Mouse (Mus musculus) embryo, embryonic 9.5 days (tissue): ENCODE results near the gene Pabpc1l.

Experiments
- DNase-seq: peaks from one replicate; pipeline ENCODE4 v3.0.0-alpha.2; 2017; ENCODE audit errors: extremely low spot score

The Pabpc1l gene

DNA sequence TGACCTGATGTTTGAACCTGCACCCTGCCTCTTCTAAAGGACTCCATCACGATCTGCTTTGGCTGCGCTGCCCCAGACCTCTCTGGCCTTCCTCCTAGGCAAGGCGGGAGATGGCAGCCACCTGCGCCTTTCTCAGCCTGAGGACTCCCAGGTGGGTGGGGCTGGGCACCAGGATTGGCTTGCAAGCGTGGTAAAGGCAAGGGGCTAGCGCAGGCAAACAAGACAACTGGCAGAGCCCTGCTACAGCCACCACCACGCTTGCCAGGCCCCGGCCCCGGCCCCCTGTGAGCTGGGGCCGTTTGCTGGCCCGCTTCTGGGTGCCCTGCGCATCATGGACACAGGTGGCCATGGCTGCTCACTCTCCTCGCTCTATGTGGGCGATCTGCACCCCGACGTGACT is at the start of gene Pabpc1l:
TSS of gene Pabpc1l (plus strand) at position 301 of the 400 bp plus-strand sequence.
- DNase-seq: no peak

DNA sequence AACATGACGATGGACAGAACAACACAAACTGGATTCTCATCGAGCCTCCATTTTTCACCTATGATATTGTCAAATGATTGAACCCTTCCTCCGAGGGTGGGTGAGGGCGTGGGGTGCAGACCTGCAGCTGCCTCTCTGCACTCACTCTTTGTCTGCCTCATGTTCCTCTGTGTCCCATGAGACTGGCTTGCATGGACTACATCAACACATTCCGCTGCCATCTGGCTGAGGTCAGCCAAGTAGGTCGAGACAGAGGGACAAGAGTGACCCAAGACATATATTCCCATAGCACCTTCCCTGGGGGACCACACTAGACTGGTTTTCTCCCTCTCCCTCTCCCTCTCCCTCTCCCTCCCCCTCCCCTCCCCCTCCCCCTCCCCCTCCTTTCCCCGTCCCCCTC is 48.8 kb upstream of the Pabpc1l start:
- no peak for DNase-seq

DNA sequence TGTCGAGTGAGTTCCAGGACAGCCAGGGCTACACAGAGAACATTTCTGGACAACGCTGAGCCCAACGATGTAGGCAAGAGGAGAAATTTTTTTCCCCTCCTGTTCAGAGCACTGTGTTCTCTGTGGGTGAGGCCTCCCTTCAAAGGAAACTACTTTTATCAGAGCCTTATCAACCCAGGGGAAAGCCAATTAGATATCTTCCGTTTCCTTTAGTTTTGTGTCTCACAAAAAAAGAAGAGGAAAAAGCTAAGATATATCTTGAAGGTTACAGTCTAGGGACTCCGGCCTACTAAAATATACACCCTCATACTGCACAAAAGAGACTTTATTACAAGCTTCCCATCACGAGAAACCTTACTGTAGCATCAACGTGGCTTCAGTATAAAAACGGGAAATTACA is 38.0 kb upstream of the Pabpc1l start:
- DNase-seq: no peak

DNA sequence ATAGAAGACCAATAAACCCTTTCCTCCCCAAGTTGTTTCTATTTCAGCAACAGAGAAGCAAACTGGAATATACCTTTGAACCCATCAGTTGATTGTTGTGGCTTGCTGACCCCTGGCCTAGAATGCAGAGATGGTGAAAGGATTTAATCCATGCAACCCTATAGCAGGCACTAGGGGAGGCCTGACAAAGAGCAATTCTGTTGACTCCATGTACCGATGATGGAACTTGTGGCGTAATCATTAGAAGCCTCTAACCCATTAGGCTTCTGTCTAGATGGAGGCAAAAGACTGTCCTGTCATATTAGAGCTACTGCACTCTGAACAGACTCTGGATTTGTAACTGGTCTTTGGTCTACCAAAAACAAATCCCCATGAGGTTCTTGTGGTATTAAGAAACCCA is 32.4 kb upstream of the Pabpc1l start:
- DNase-seq: no peak

DNA sequence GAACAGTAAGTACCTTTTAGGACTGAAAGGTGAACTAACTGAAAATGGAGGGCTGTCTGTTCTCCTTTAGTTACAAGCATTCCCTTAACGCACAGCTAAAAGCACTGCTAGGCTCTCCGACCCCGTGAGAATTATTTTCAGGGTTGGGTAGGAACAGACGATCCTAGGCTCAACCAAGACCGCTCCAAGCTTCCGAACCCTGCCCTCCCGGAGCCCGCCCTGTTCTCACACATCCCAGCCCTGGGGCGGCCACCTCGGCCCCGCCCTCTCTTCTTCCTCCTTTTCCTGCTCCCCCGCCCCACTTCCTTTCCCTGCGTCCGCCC is 30.6 kb upstream of the Pabpc1l start, which contains the start of gene Ywhab:
TSS of gene Ywhab (plus strand) at position 307 of the 323 bp plus-strand sequence.
- no peak for DNase-seq

DNA sequence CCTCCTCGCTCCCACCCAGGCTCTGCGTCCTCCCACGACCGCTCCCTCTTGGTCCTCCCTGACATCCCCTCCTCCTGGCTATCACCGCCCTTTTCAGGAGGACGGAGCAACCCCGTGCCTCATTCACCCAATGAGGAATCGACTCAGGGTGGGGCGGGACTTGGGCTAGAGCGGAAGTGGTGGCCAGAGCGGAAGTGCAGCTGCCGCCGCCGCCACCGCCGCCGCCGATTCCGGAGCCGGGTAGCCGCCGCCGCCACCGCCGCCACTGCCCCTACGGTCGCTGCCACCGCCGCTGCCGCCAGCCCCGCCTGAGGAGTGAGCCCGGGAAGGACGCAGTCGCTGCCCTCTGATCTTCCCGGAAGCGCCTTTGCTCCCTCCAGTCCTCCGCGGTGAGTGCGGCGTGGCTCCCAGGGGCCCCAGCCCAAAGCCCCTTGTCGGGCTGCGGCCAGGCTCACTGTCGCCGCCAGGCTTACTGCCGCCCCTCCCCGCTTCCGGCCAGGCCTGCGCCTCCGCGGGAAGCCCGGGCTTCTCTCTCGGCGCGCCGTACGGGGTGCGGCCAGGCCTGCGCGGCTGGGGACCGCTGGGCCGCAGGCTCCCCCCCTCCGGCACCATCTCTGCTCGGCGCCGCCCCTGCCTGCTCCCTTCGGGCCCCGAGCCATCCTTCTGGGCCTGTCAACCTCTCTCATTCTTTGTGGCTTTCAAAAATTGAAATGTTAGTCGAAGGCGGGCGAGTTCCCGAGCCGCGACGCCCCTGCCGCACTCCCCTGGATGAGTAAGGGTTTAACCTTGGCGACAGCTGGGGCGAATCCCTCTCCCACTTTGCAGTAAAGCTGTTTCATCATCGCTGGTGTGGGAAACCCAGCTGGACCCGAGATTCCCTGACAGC is 30.0 kb upstream of the Pabpc1l start:
- DNase-seq: peak; percentile 95

DNA sequence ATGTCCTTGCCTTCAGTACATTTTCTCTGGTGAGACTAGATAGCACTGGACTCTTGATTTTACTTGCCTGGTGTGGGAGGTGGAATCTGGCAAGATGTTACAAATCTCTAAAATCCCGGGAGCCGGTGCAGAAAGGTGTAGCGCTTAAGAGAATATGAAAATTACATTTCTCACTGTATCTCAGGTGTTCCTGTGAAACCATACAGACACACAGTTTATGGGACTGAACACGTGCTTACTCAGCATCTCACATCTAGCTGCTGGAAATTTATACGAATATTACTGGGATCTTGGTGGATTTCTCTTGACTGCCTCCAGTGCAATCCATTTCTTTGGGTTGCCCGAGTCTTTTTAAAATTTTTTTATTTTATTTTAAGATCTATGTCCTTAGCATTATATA is 29.0 kb upstream of the Pabpc1l start:
- DNase-seq: no peak

DNA sequence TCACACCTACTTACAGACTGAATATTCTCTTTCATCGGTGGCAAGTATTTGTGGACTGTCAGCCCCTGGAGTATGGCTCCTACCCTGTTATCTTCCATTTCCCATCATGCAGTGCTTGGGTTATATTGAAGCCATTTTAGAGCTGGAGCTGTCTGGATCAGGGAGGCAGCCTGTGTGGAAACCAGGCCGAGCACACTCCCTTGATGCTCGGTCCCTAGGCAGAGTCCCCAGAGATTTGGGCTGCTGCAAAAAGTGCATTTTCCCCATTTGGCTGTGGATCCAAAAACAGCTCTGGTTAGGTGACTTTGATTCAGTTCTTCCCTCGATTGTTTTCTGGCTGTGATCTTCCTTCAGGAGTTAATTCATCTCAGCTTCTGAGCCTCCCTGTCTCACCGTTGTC is 28.4 kb upstream of the Pabpc1l start:
- DNase-seq: no peak

DNA sequence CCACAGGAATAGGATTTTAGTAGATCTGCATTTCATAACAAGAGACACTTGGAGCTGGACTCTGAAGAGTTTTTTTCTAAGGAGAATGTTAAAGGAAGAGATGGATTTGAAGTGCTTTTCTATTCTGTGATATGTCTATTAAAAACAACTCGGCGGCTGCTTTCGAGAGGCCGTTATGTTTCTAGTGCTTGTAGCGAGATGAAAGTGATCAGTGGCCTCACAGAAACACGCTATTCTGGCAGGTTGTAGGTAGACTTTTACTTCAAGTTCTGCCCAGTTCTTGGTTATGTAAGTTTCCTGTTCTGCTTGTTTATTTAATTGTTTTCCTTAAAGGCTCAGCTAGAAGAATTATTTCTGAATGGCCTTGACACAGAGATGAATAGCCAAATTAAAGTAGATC is 26.3 kb upstream of the Pabpc1l start:
- no peak for DNase-seq

DNA sequence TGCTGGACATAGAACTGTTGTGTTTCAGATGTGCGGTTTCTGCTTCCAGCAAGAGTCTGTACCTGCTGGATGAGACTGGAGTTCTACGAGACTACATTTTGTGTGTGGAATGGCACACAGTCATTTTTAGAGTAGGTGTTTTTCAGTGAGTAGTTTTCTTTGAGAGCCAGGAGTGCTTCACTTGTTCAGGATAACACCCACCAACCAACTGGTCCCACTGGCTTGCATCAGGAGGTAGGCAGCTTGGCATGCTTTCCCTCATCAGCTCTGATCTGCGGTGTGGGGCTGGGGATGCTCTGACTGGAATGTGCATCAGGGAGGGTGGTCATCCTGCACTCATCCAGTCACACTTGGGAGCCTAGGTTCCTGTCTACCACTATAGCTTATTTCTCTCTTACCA is 22.6 kb upstream of the Pabpc1l start:
- DNase-seq: no peak

DNA sequence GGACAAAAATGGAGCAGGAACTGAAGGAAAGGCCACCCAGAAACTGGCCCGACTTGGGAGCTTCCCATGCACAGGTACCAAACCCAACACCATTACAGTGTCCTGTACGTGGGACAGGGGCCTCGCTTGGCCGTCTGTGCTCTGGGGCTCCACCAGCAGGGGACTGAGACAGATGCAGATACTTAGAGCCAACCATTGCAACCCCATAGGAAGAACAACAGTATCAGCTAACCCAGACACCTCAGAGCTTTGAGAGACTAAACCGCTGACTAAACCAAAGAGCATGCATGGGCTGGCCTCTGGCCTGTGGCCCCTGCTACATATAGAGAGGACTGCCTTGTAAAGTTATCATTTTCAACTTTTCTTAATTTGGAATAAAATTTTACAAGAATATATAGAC is 20.7 kb upstream of the Pabpc1l start:
- DNase-seq: no peak

DNA sequence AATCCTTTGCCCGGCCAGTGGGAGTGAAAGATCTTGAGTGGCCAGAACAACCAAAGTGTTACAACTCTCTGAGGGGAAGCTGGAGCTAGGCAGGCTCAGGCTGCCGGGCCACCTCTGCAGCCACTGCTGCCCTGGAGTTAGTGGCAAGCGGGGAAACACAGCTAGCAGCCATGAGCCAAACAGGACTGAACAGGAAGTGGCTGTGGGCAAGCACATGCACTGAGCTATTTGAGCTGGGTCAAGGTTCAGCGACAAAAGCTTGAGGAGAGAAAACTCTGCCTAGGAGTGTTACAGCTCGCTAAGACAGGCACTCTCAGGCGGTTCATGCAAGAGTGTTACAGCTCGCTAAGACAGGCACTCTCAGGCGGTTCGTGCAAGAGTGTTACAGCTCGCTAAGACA is 18.3 kb upstream of the Pabpc1l start:
- DNase-seq: no peak

DNA sequence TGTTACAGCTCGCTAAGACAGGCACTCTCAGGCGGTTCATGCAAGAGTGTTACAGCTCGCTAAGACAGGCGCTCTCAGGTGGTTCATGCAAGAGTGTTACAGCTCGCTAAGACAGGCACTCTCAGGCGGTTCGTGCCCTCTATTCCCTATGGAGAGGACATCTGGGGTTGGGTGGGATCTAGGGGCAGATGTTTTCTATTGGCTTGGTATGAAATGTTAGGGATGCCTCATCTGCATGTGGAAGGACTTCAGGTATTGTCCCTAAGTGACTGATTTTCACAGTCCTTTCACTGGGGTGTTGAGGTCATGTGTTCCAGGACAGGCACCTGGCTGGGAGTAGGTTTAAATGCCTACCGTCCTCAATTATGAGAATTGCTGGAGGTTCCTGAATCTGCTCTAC is 17.7 kb upstream of the Pabpc1l start:
- DNase-seq: no peak

DNA sequence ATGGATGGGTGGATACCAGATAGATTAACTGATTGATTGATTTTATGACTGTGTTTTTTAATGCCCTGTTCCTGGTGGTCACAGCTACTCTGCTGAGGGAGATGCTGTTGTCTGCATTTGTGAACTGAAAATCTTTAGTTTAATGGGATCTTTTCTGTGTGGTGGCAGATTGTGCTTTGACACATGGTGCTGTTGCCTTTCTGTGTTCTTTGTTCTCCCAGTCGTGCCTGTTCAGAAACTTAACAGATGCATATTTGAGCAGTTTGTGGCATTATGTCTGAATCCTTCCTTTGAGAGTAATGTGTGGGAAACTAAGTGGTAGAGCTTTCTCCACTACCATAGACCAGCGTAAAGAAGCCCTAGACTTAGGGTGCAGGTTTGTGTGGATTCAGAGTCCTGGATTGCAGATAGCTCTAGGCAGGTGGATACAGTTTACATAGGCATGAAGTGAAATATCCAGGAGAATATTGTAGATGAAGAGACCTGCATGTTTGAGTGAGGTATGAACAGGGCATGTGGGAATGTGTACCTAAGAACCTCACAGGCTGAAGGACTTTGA is 17.2 kb upstream of the Pabpc1l start:
- DNase-seq: no peak

DNA sequence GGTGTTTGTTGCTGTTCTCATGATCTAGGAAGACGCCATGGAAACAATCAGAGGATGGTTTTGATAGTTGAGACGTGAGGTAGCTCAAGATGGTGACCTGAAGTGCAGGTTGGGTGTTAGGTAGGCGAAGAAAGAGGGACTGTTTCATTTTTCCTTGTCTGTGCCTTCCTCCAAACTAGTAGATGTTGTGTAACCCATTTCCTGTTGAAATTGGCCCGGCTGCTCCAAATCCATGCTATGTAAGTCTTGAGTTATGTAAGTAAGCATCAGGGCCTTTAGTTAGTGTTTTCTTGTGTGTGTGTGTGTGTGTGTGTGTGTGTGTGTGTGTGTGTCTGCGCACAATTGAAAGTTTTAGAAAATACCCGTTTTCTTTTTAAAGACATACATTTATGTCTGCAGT is 16.0 kb upstream of the Pabpc1l start:
- DNase-seq: no peak

DNA sequence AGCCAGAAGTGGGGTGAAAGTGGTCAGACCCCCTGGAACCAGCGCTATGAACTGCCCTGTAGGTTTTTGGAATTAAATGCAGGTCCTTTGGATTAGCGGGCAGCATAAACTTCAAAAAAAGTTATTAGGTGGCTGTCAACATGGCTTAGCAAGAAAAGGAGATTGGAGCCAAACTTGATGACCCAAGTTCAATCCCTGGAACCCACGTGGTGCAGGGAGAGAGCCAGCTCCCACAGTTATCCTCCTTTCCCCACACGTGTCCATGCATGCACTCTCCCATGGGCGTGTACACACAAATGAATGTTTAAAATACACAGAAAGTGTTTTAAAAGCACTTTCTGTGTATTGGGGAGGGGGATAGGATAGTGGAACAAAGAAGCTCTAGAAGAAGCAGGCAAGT is 14.8 kb upstream of the Pabpc1l start:
- no peak for DNase-seq

DNA sequence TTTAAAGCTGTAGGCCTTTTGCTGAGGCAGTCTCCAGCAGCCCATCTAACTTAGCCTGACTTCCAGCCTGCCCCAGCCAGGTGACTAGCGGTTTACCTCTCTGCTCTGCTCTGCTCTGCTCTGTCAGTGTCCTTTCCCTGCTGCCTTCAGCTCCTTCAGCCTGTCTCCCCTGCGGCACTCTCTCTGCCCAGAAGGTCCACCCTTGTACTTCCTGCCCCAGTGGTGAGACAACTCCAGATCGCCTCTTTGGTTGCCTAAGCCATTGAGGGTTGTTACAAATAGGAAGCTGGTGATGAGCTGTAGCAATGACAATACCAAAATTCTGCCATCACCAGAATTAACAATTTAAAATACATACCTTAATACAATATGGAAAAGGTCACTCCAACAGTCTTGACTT is 14.3 kb upstream of the Pabpc1l start:
- DNase-seq: no peak

DNA sequence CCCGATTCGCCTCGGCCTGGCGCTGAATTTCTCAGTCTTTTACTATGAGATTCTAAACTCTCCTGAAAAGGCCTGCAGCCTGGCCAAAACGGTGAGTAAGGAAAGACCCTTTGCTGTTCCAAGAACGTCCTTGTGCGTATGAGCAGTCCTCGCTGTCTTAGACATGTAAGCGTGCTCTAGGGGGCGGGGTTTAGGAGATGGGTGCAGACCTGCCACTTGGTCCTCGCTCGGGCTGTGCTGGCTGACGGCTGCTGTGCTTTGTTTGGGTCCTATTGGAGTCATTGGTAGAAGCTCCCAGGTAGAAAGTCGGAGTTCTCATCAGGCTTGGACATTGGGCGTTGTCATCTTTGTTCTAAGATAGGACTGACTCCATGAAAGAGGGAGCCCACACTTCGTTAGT is 9.9 kb upstream of the Pabpc1l start:
- no peak for DNase-seq

DNA sequence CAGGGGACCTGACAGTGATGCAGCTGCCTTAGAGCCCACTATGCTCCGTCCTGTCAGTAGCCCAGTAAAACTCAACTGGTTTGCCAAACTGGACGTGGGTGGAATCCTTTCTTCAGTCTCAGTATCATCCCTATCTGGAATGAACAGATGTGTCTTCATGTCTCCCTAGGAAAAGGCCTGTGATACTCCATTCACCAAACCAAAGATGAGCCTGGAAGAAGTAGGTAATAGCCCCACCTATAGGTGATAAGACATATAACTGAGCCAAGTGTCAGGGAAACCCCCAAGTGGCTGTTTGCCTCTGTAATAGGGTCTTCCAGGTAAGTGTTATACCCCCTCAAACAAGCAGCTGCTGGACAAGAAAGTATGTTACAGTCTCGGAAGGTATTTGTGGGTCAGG is 6.3 kb upstream of the Pabpc1l start:
- DNase-seq: no peak

DNA sequence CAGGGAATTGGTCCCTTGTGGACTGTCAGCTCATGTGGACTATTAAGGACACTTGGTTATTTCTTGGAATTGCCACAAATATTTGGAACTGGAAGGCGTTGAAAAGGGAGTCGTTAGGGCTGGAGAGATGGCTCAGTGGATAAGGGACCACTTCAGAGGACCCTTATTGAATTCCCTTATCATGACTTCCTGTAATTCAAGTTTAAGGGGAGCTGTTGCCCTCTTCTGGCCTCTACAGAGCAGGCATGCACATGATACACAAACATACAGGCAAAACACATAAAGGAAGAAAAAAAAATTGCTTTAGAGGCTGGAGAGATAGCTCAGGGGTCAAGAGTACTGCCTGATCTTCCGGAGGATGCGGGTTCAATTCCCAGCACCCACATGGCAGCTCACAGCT is 5.3 kb upstream of the Pabpc1l start:
- DNase-seq: no peak

DNA sequence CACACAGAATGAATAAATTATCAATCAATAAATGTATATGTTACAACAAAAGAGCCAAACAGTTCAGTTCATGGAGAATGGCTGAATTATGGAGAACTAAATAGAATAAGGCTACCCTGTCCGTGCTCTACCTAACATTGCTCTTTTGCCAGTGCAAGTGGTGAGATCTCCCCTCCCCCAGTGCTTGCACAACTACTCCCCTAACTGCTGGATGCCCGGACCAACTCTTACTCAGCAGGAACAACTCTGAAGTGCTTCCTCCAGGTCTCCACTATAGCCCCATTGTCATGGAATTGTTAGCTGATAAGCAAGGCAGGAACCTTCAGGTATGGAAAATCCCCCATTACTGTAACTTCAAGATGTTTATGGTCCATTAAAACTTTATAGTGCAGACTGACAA is 3.1 kb upstream of the Pabpc1l start:
- no peak for DNase-seq

DNA sequence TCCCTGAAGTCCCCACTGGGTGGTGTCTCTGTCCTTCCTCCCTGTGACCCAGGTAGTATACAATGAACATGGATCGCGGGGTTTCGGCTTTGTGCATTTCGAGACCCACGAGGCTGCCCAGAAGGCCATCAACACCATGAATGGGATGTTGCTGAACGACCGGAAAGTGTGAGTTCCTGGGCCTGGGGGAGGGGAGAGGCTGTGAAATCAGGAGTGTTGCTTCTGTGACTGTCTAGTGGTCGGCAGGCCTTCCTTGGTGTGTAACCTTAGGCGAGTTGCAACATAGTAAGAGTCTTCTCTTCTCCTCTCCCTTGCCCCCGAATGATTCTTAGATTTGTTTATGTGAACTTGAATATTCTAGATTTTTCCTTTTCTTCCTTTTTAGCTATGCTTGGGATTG is 5.9 kb downstream of the Pabpc1l start:
- DNase-seq: no peak

DNA sequence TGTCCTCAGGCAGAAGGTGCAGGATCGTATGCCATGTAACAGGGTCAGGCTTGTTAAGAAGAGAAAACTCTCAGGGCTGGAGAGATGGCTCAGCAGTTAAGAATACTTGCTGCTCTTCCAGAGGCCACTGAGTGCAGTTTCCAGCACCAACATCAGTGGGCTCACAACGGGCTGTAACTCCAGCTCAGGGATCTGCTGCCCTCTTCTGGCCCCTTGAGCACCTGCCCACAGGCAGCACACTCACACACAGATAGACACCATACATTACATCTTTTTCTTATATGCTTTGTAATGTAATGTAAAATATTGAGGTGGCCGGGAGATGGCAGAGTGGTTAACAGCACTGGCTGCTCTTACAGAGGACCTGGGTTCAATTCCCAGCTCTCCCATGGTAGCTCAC is 7.7 kb downstream of the Pabpc1l start:
- DNase-seq: no peak

DNA sequence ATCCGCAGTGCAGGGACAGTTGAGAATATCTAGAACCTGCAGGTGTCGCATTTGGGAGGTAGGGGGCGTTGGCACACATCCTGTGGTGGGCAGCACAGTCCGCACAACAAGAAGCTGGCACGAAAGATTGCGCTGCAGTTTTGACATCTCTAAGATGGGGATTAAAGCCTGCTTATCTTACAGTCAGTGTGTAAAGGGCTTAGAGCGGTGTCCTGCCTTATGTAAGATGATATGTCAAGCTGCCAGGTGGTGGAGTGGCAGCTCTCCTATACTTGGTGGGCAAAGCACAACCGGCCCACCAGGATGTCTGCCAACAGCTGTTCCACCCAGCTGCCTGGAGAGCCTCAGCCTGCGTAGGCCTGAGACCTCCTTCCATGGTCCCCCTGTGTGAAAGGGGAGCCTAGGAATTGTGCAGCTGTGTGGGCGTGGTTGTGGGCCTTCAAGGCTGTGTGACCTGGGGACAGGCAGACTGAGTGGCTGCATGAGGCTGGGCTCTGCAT is 11.3 kb downstream of the Pabpc1l start:
- no peak for DNase-seq
